Mouse (Mus musculus) hindbrain, embryonic 10.5 days (tissue): Measurements from ENCODE around the gene Phactr4. TPM values are rescaled to one million over a fixed set of nuclear protein-coding genes. Genes with fewer than 3 reads are reported as not detected.

Source experiments
- DNase-seq: peaks from one replicate; pipeline ENCODE4 v3.0.0-alpha.2; 2017; ENCODE audit warnings: low spot score
- H3K27ac ChIP-seq: fragments of 300-500 bp; sonication (generic); 2 replicates; pipeline ENCODE4 v1.5.1; 2016; ENCODE audit warnings: mild to moderate bottlenecking, moderate library complexity
- H3K27me3 ChIP-seq: fragments of 300-500 bp; sonication (generic); 2 replicates; pipeline ENCODE4 v1.6.1; 2016; ENCODE audit warnings: mild to moderate bottlenecking; ENCODE audit not compliant: poor library complexity, insufficient read depth, severe bottlenecking
- H3K36me3 ChIP-seq: fragments of 300-500 bp; sonication (generic); 2 replicates; pipeline ENCODE4 v1.6.1; 2016; ENCODE audit warnings: mild to moderate bottlenecking, moderate library complexity
- H3K4me1 ChIP-seq: fragments of 300-500 bp; sonication (generic); replicated peaks from 2 replicates; pipeline ENCODE4 v1.6.1; 2016; ENCODE audit warnings: mild to moderate bottlenecking
- H3K4me3 ChIP-seq: fragments of 300-500 bp; sonication (generic); 2 replicates; pipeline ENCODE4 v1.5.1; 2016; ENCODE audit warnings: mild to moderate bottlenecking, moderate library complexity
- H3K9me3 ChIP-seq: fragments of 300-500 bp; sonication (generic); 2 replicates; pipeline ENCODE4 v1.6.1; 2016; ENCODE audit warnings: mild to moderate bottlenecking, moderate library complexity
- WGBS: fragments of 180-500 bp; shearing (Covaris S2); methylation state at CpG from one replicate; pipeline ENCODE4 v1.1.7; 2016; 5-methylcytosine and 5-hydroxymethylcytosine counted together
- polyA plus RNA-seq: library from polyadenylated mRNA; unstranded; fragments of >200 nt; fragmentation: Nextera tagmentation; extraction: Ambion mirVana; gene quantifications from 2 replicates; pipeline ENCODE4 v1.2.1, GENCODE M21; 2016

Gene Phactr4
- polyA plus RNA-seq = 24.2 and 25.5 TPM in 2 replicates

DNA sequence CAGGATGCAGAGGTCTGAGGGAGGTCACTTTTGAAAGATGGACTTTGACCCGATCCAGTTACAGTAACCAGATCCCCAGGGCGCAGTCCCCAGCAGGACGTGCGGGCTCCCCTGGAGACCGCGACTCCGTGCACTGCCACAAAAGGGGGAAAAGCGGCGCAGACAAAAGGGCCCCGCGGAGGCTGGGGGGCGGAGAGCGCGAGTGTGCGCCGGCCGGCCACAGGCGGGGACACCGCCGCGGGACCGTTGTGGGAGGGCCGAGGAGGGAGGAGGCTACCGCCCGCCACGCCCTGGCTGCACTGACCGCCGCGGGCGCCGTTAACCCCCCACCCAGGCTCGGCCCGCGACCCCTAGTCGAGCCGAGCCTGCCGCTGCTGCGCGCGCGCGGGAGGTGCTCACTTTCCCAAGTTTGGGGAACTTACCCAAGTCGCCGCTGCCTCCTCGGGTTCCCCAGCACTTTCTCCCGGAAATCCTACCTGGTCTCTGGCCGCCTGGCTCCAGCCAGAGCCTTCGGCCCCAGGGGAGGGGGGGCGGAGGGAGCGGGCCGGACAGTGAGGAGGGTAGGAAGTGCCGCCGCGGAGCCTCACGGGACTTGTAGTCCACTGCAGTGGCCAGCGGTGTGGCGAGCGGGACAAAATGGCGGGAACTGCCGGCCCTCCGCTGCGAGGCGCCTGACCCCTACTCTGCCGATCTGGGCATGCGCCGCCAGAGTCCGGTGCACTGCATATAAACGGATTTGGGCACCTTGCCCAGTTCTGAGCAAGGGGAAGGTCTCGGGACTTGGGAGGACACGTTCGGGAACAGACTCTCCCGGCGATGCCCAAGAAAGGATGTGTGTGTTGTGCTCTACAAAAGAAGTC is at the start of gene Phactr4:
Gene Phactr4, minus strand, starts transcription at position 567 of the 860 bp plus-strand sequence.
- no peaks in the 10 kb centered on the region; the same call in 1 of the 2 replicates for H3K36me3 ChIP-seq
- peak; percentile 98 for DNase-seq
- peak within 1 kb of the TSS; percentile 82 for H3K4me3 ChIP-seq
- no peaks in the 10 kb centered on the region for H3K27me3 ChIP-seq
- WGBS = under 1% methylated on average over 73 of the region's 73 CpGs
- peak within 1 kb of the TSS; percentile 98 for H3K27ac ChIP-seq
- peaks cover 19% of the 10 kb centered on the region for H3K4me1 ChIP-seq
- H3K9me3 ChIP-seq = no peaks in the 10 kb centered on the region

DNA sequence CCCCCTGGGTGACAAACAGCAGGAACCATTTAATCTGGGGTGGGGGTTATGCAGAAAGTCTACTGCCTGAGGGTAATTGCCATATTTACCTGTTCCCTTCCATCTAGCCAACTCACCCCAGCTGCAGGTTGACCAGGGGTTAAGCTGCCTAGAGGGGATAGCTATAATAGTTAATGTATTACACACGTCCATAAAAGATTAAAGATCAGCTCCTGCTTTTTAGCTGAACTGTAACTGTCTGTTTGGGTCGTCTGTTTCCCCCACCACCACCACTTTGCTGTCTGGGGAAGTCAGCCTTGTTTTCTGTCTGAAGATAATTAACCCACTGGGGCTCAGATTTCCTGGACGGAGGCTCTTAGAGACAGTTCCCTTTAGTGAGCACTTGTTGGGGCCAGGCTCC is 47.6 kb upstream of the Phactr4 start:
- Histone ChIP-seq H3K9me3 (no peaks in the 10 kb centered on the region), H3K4me3 (no peak overlapping the region), H3K27ac (no peak overlapping the region), H3K4me1 (no peaks in the 10 kb centered on the region), H3K27me3 (no peaks in the 10 kb centered on the region), H3K36me3 (no peaks in the 10 kb centered on the region)
- DNase-seq = no peak
- WGBS = 24% methylated on average over 3 of the region's 3 CpGs

DNA sequence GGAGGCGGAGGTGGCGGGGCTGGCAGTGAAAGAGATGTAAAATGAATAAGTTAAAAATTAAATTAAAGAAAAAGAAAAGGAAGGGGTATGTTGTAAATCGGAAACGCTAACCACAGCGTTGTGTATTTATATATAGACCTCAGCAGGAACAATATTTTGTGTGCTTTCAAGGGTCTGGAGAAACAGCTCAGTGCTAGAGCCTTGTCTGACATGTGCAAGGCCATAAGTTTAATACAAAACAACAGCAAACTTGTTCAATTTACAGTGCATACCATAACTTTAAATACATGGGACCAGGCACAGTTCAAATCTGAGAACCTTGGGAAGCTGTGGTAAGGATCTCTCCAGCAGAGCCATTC is 41.9 kb upstream of the Phactr4 start:
- Histone ChIP-seq H3K4me1 (peaks cover 17% of the 10 kb centered on the region), H3K36me3 (peaks cover 29% of the 10 kb centered on the region), H3K27me3 (no peaks in the 10 kb centered on the region), H3K4me3 (peak overlapping the region; percentile 93), H3K27ac (peak overlapping the region; percentile 88; the same call in 1 of the 2 replicates), H3K9me3 (no peaks in the 10 kb centered on the region)
- DNase-seq = no peak
- WGBS = 4% methylated on average over 5 of the region's 5 CpGs

DNA sequence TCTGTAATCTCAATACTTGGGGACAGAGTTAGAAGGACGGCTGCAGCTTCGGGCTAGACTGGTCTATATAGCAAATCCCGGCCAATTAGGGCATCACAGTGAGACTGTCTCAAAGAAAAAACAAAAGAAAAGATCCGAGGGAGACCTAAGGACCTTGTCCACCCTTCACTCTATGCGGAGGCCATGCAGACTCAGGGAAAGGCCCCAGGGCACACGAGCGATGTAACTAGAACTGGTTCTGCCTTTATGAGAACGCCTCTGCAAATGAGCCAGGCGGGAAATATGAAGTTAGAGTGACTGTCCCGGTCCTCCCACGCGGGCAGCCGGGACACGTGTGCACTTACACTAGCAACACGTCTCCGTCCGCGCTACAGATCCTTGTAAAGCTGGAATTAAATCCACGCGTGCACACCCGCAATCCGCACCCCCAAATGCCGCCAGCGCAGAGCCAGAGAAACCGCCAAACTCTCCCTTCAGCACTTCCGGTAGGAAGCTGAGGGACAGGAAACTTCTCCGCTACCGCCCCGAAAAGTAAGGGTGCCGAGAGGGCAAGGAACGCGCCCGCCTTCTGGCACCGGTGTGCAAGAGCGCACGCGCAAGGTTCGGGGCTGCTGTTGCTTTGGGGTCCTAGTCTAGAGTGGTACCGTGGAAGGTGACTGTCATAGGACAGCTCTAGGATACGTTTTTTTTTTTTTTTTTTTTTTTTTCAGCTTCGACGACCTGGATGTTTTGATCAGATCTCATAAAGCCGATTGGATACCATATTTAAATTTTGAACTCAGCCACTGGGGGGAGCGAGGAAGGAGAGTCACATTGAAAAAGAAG is 41.4 kb upstream of the Phactr4 start, which contains the start of gene Med18:
Gene Med18, minus strand, starts transcription at position 492 of the 825 bp plus-strand sequence.
- peak; percentile 95 for DNase-seq
- Histone ChIP-seq H3K4me1 (peaks cover 17% of the 10 kb centered on the region), H3K27me3 (no peaks in the 10 kb centered on the region), H3K4me3 (peak within 1 kb of the TSS; percentile 93), H3K9me3 (no peaks in the 10 kb centered on the region), H3K27ac (peak within 1 kb of the TSS; percentile 88), H3K36me3 (peaks cover 35% of the 10 kb centered on the region)
- WGBS = under 1% methylated on average over 44 of the region's 44 CpGs

DNA sequence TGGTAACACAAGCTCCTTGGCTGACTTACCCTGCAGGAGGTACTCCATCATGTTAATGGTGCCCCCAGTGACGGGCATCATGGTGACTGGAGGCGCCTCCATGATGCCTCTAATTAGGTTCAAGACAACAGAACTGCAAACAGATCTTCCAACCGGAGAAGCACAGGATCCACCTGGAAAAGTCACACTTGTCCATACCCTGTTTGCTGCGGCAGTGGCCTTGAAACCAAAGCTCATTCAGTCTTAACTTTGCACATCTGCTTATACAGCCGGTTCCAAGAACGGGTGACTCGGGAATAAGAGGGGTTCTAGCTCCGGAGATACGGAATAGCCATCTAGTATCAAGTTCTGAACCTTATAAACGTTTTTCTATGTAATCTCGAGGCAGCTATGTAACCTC is 40.5 kb upstream of the Phactr4 start:
- Histone ChIP-seq H3K27me3 (no peaks in the 10 kb centered on the region), H3K36me3 (peaks cover 43% of the 10 kb centered on the region), H3K9me3 (no peaks in the 10 kb centered on the region), H3K4me3 (peak overlapping the region; percentile 93), H3K4me1 (peaks cover 17% of the 10 kb centered on the region), H3K27ac (peak overlapping the region; percentile 88)
- DNase-seq = no peak
- WGBS = 14% methylated on average over 11 of the region's 11 CpGs

DNA sequence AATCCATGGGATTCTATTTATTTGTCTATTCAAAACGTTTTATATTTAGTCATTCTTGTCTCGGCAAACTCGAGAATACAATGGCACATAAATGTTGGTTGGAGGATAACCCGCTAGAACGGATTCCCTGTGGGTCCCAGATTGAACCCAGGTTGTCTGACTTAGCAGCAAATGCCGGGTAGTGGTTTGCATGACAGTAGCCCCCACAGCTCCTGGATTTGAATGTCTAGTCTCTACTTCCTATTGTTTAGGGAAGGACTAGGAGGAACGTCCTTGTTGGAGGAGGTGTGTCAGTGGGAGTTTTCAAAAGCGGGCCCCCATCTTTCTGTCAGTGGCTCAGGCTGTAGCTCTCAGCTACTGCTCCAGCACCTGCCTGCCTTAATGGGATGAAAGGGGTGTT is 37.9 kb upstream of the Phactr4 start:
- no peak for DNase-seq
- Histone ChIP-seq H3K4me1 (peaks cover 17% of the 10 kb centered on the region), H3K27me3 (no peaks in the 10 kb centered on the region), H3K4me3 (no peak overlapping the region), H3K9me3 (no peaks in the 10 kb centered on the region), H3K36me3 (peaks cover 56% of the 10 kb centered on the region), H3K27ac (no peak overlapping the region)
- 89% methylated on average over 8 of the region's 8 CpGs for whole genome bisulfite sequencing

DNA sequence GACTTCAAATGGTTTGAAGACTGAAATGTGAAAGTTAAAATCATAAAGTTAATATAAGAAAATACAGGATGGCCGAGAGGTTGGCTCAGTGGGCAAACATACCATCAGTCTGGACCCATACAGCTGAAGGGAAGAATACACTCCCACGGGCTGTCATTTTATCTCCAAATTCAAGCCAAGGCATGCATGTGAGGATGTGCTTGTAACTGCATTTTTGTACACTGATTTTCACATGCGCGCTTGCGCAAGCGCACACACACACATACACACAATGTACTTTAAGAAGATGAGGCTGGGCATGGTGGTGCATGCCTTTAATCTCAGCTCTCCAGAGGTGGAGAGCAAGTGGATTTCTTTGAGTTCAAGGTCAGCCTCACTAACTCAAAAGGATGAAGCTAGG is 33.3 kb upstream of the Phactr4 start:
- H3K4me3 ChIP-seq = no peak overlapping the region
- H3K36me3 ChIP-seq = peaks cover 40% of the 10 kb centered on the region
- WGBS = 96% methylated on average over 6 of the region's 6 CpGs

DNA sequence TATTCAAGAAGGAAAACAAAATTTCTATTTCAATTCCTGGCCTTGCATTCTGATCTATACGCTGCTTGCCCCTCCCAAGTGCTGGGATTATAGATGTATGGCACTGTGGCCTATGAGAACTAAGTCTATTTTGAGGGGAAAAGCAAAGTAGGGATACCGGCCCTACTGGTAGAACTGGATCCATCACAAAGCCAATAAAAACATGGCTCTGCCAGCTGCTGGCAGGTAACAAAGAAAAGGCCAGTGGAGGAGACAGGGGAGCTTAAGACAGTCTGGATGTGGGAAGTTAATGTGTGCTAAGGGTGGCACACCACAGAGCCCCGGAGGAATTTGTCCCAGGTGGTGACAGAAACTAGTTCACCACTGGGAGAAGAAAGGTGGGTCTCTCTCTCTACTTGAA is 32.9 kb upstream of the Phactr4 start:
- DNase-seq = no peak
- H3K27me3 ChIP-seq = no peaks in the 10 kb centered on the region
- peaks cover 36% of the 10 kb centered on the region for H3K36me3 ChIP-seq
- H3K4me1 ChIP-seq = no peaks in the 10 kb centered on the region
- H3K27ac ChIP-seq = no peak overlapping the region
- H3K4me3 ChIP-seq = no peak overlapping the region
- H3K9me3 ChIP-seq = no peaks in the 10 kb centered on the region
- 83% methylated on average over 3 of the region's 3 CpGs for WGBS

More for the DNA sequence above, 33.3 kb upstream of the Phactr4 start:
- Histone ChIP-seq H3K27ac (no peak overlapping the region), H3K9me3 (no peaks in the 10 kb centered on the region), H3K4me1 (no peaks in the 10 kb centered on the region), H3K27me3 (no peaks in the 10 kb centered on the region)
- DNase-seq = no peak

DNA sequence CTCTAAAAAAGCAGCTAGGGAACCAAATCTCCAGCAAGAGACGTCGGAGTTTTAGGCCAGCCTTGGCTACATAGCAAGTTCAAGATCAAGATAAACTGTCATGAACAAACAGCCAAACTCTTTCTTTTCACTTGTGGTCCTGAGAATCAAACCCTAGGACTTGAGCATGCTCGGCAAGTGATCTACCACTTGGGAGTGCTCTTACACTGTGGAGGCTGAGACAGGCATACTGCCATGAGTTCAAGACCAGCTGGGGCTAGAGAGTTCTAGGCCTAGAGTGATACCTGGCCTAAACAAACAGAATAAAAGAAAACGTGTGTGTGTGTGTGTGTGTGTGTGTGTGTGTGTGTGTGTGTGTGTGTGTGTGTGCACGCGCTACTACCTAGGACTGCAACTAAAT is 31.9 kb upstream of the Phactr4 start:
- peaks cover 27% of the 10 kb centered on the region for H3K36me3 ChIP-seq
- no peak overlapping the region for H3K4me3 ChIP-seq
- H3K4me1 ChIP-seq = no peaks in the 10 kb centered on the region
- no peaks in the 10 kb centered on the region for H3K27me3 ChIP-seq
- no peaks in the 10 kb centered on the region for H3K9me3 ChIP-seq
- DNase-seq = no peak
- H3K27ac ChIP-seq = no peak overlapping the region
- WGBS = 84% methylated on average over 6 of the region's 6 CpGs

DNA sequence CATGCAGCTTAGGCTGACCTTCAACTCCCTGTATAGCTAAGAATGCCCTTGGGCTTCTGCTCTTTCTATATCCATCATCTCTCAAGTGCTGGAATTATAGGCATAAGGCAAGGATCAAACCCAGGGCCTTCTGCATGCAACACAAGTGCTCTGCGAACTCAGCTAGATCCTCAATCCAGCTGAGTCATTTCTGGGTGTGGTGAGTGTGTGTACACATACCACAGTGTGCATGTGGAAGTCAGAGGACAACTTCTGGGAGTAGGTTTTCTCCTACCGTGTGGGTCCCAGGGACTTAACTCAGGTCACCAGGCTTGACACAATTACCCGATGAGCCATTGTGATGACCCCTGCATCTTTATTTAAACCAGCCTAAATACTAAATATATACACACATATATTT is 27.5 kb upstream of the Phactr4 start:
- Histone ChIP-seq H3K27ac (no peak overlapping the region), H3K27me3 (no peaks in the 10 kb centered on the region), H3K4me1 (no peaks in the 10 kb centered on the region), H3K4me3 (no peak overlapping the region), H3K36me3 (no peaks in the 10 kb centered on the region), H3K9me3 (no peaks in the 10 kb centered on the region)
- no peak for DNase-seq
- WGBS = 89% methylated on average over 3 of the region's 3 CpGs

DNA sequence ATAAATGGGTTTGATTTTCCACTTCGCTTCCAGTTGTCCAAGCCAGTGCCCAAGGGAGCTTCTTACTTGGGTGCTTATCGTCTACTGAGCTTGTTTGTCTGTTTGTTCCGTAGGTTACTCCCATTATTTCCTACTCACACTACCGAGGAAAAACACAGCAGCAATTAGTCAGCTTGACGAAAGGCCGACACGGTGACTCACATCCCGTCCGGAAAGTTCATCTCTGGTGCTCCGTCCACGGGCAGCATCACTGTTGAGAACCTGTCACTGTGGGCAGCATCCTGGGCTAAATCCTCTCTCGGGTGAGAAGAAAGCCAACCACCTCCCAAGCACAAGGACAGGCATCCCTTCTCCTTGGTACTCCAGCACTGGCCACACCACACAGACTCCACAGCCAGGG is 23.8 kb upstream of the Phactr4 start:
- Histone ChIP-seq H3K27ac (no peak overlapping the region), H3K36me3 (no peaks in the 10 kb centered on the region), H3K27me3 (no peaks in the 10 kb centered on the region), H3K4me1 (no peaks in the 10 kb centered on the region), H3K4me3 (no peak overlapping the region), H3K9me3 (no peaks in the 10 kb centered on the region)
- DNase-seq = no peak
- 85% methylated on average over 12 of the region's 12 CpGs for WGBS

DNA sequence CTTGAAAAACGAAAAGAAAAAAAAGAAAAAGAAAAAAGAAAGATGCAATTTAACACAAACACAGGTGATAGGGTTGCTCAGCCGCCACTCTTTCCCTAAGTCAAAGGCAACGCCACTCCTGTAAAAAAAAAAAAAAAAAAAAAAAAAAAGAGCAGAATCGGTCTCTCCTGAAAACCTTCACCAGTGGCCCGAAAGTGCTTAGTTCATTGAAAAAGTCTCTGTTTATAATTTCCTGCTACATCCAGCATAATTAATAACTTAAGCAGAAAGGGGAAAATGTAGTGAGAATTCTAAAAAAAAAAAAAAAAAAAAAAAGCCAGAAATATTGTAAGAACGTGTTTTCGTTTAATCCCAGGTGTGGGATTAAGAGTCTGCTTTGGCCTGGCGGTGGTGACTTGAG is 22.2 kb upstream of the Phactr4 start:
- no peaks in the 10 kb centered on the region for H3K27me3 ChIP-seq
- no peaks in the 10 kb centered on the region for H3K9me3 ChIP-seq
- H3K27ac ChIP-seq = no peak overlapping the region
- H3K36me3 ChIP-seq = no peaks in the 10 kb centered on the region
- H3K4me3 ChIP-seq = no peak overlapping the region
- H3K4me1 ChIP-seq = no peaks in the 10 kb centered on the region
- WGBS = 84% methylated on average over 8 of the region's 8 CpGs
- no peak for DNase-seq

DNA sequence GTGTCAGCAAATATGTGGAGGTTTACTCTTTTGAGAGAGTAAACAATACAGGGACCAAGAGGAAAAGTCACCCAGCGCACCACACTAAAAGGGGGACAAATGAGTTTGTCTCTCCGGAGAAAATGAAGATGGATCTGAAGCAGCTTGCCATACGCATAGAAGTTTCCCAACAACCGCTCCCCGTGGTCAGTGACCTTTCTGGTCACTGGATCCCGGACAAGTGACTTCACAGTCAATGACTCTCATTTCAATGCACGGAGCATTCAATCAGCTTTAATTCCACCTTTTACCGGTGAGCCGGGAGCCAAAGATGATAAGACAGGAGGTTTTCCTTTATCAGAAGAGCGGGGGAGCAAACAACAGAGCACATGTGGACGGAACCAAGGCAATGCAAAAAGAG is 15.6 kb upstream of the Phactr4 start:
- H3K9me3 ChIP-seq = no peaks in the 10 kb centered on the region
- WGBS = 30% methylated on average over 11 of the region's 11 CpGs
- DNase-seq = peak; percentile 10
- H3K27ac ChIP-seq = no peak overlapping the region; the same call in 1 of the 2 replicates
- no peak overlapping the region for H3K4me3 ChIP-seq
- H3K4me1 ChIP-seq = peaks cover 13% of the 10 kb centered on the region
- no peaks in the 10 kb centered on the region for H3K27me3 ChIP-seq
- H3K36me3 ChIP-seq = no peaks in the 10 kb centered on the region
